Mouse (Mus musculus) liver, embryonic 14.5 days (tissue): ENCODE measurements at regions not wholly inside any gene's neighbourhood (a gene's known extent, or its start where the extent isn't known, plus 50 kb on each side); places are given as distances from the start of the nearest gene placed in this dataset.

ENCODE experiments used
- ATAC-seq: fragments of 200-750 bp; cut with Nextera tagmentation; 2 replicates; pipeline ENCODE4 v1.8.0; 2017; ENCODE audit warnings: moderate number of reproducible peaks, mild to moderate bottlenecking, moderate library complexity; ENCODE audit not compliant: insufficient read depth
- DNase-seq, 3 experiments: peaks; one replicate each; pipeline ENCODE4 v3.0.0-alpha.2; 2012 to 2013; ENCODE audit warnings: low read depth in 3 of 3, low spot score in 3 of 3
- H3K27ac ChIP-seq: fragments of 300-500 bp; sonication (generic); 2 replicates; pipeline ENCODE4 v1.5.1; 2014; ENCODE audit warnings: moderate library complexity, mild to moderate bottlenecking, control low read depth, inconsistent platforms
- H3K27me3 ChIP-seq: fragments of 300-500 bp; sonication (generic); 2 replicates; pipeline ENCODE4 v1.6.1; 2014; ENCODE audit warnings: mild to moderate bottlenecking, low read length, moderate library complexity; ENCODE audit not compliant: control insufficient read depth, insufficient read depth
- H3K36me3 ChIP-seq: fragments of 300-500 bp; sonication (generic); replicated peaks from 2 replicates; pipeline ENCODE4 v1.6.1; 2014; ENCODE audit warnings: low read depth; ENCODE audit not compliant: control insufficient read depth, insufficient read depth
- H3K4me1 ChIP-seq, 2 experiments: fragments of 200-500 bp in 1 of 2; fragments of 300-500 bp in 1 of 2; sonication (generic) in 1 of 2; replicated peaks; 2 replicates each; pipeline ENCODE4 v1.6.1; 2012 to 2014; ENCODE audit warnings: antibody characterized with exemption in 1 of 2, inconsistent platforms in 1 of 2, low read length in 1 of 2; ENCODE audit not compliant: control insufficient read depth in 2 of 2, insufficient read depth in 2 of 2
- H3K4me2 ChIP-seq: fragments of 300-500 bp; sonication (generic); 2 replicates; pipeline ENCODE4 v1.6.1; 2014; ENCODE audit warnings: low read depth, mild to moderate bottlenecking, control low read depth, moderate library complexity
- H3K4me3 ChIP-seq, 2 experiments: fragments of 200-500 bp in 1 of 2; fragments of 300-500 bp in 1 of 2; sonication (generic) in 1 of 2; 2 replicates each; pipeline ENCODE4 v1.5.1; 2012 to 2014; ENCODE audit warnings: low read depth in 2 of 2, low read length in 2 of 2, mild to moderate bottlenecking in 2 of 2, control low read depth in 1 of 2, inconsistent platforms in 1 of 2, moderate library complexity in 1 of 2; ENCODE audit not compliant: insufficient read depth in 1 of 2
- H3K9ac ChIP-seq: fragments of 300-500 bp; sonication (generic); replicated peaks from 2 replicates; pipeline ENCODE4 v1.6.1; 2014; ENCODE audit warnings: mild to moderate bottlenecking, control low read depth, moderate library complexity
- H3K9me3 ChIP-seq: fragments of 300-500 bp; sonication (generic); 2 replicates; pipeline ENCODE4 v1.6.1; 2016; ENCODE audit warnings: low read length, mixed read lengths; ENCODE audit not compliant: control insufficient read depth
- CTCF ChIP-seq: IDR thresholded peaks from 2 replicates; pipeline ENCODE4 v1.5.1; 2016; ENCODE audit warnings: antibody characterized with exemption, low read depth, control low read depth
- EP300 ChIP-seq: IDR thresholded peaks from 2 replicates; pipeline ENCODE4 v1.6.1; 2016; ENCODE audit warnings: antibody characterized with exemption, low read depth
- WGBS: fragments of 180-500 bp; shearing (Covaris S2); extraction: QIAGEN DNeasy Blood & Tissue Kit; methylation state at CpG from one replicate; pipeline ENCODE4 v1.1.7; 2014; ENCODE audit not compliant: insufficient replicate concordance; 5-methylcytosine and 5-hydroxymethylcytosine counted together

GRCm38 (mm10) chr15:64480625-64481024 lies 336.9 kb upstream of the Gm21798 start:
- ATAC-seq (no peak), DNase-seq (no peak)
- Histone ChIP-seq H3K9me3 (no peaks in the 10 kb centered on the region), H3K4me3 (no peak overlapping the region), H3K27me3 (no peaks in the 10 kb centered on the region), H3K27ac (no peak overlapping the region), H3K4me2 (no peak overlapping the region), H3K9ac (no peak overlapping the region), H3K36me3 (no peaks in the 10 kb centered on the region), H3K4me1 (no peaks in the 10 kb centered on the region)
- WGBS: 57% methylated on average over 6 of the region's 6 CpGs
- no peak for TF ChIP-seq EP300
- TF ChIP-seq CTCF: no peak

DNA sequence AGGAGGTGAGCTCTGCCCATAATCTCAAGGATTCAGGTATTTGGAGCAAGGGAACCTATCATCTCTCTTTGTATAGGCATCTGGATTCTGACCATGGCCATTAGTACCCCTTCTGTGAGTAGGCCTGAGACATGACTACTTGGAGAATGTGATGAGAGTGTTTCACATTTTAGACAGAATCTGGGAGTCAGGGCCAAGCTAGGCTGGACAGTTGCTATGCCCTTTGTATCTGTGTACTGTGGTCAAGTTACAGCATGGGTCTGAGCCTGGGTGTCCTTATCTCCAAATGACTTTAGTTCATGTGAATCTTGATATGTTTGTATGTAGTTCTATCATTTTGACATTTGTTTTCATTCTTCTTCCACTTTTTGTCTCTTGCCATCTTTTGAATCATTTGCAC lies 336.3 kb upstream of the Gm21798 start:
- no peak for TF ChIP-seq EP300
- TF ChIP-seq CTCF: no peak
- no peak overlapping the region for H3K4me3 ChIP-seq
- no peaks in the 10 kb centered on the region for H3K27me3 ChIP-seq
- ATAC-seq (no peak), DNase-seq (no peak)
- H3K9ac ChIP-seq: no peak overlapping the region
- H3K4me2 ChIP-seq: no peak overlapping the region
- H3K9me3 ChIP-seq: no peaks in the 10 kb centered on the region
- no peaks in the 10 kb centered on the region for H3K36me3 ChIP-seq
- H3K4me1 ChIP-seq: no peaks in the 10 kb centered on the region
- no peak overlapping the region for H3K27ac ChIP-seq

- no peak overlapping the region for H3K4me2 ChIP-seq
- H3K9ac ChIP-seq: no peak overlapping the region
- H3K36me3 ChIP-seq: no peaks in the 10 kb centered on the region
- TF ChIP-seq EP300: no peak
- TF ChIP-seq CTCF: no peak
- H3K27me3 ChIP-seq: no peaks in the 10 kb centered on the region
- no peaks in the 10 kb centered on the region for H3K4me1 ChIP-seq
- H3K4me3 ChIP-seq: no peak overlapping the region
- H3K27ac ChIP-seq: no peak overlapping the region
- ATAC-seq (no peak), DNase-seq (no peak)
- no peaks in the 10 kb centered on the region for H3K9me3 ChIP-seq
- 62% methylated on average over 5 of the region's 5 CpGs for WGBS
Observed at GRCm38 (mm10) chr15:64482960-64483359, 334.5 kb upstream of the Gm21798 start.

GRCm38 (mm10) chr15:64487801-64488200 lies 329.7 kb upstream of the Gm21798 start:
- H3K27me3 ChIP-seq: no peaks in the 10 kb centered on the region
- DNase-seq: no peak
- ATAC-seq: no peak
- 5% methylated on average over 2 of the region's 3 CpGs for WGBS
- no peak overlapping the region for H3K9ac ChIP-seq
- no peaks in the 10 kb centered on the region for H3K4me1 ChIP-seq
- TF ChIP-seq CTCF: no peak
- TF ChIP-seq EP300: no peak
- H3K4me3 ChIP-seq: no peak overlapping the region
- H3K27ac ChIP-seq: no peak overlapping the region
- no peaks in the 10 kb centered on the region for H3K36me3 ChIP-seq
- H3K4me2 ChIP-seq: no peak overlapping the region
- H3K9me3 ChIP-seq: no peaks in the 10 kb centered on the region

DNA sequence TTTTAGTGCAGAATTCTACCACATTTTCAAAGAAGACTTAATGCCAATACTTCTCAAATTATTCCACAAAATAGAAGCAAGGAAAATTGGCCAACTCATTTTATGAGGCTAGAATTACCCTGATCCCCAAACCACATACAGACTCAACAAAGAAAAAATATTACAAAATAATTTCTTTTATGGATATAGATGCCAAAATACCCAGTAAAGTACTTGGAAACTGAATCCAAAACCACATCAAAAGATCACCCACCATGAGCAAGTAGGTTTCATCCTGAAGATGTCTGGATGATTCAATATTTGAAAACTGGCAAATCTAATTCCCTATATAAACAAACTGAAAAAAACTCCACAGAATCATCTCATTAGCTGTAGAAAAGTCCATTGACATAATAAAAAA lies 316.7 kb upstream of the Gm21798 start:
- ATAC-seq: no peak
- no peaks in the 10 kb centered on the region for H3K27me3 ChIP-seq

GRCm38 (mm10) chr15:64501479-64501878 lies 316.0 kb upstream of the Gm21798 start:
- Histone ChIP-seq H3K4me3 (no peak overlapping the region), H3K9ac (no peak overlapping the region), H3K27me3 (no peaks in the 10 kb centered on the region), H3K36me3 (no peaks in the 10 kb centered on the region), H3K4me2 (no peak overlapping the region), H3K27ac (no peak overlapping the region), H3K4me1 (no peaks in the 10 kb centered on the region), H3K9me3 (no peaks in the 10 kb centered on the region)
- TF ChIP-seq EP300 (no peak), CTCF (no peak)
- 34% methylated on average over 1 of the region's 1 CpGs for WGBS
- no peak for ATAC-seq
- no peak for DNase-seq

More for the DNA sequence above, 316.7 kb upstream of the Gm21798 start:
- Histone ChIP-seq H3K9me3 (no peaks in the 10 kb centered on the region), H3K4me2 (no peak overlapping the region), H3K36me3 (no peaks in the 10 kb centered on the region), H3K27ac (no peak overlapping the region), H3K4me1 (no peaks in the 10 kb centered on the region), H3K9ac (no peak overlapping the region), H3K4me3 (no peak overlapping the region)
- TF ChIP-seq EP300 (no peak), CTCF (no peak)
- DNase-seq: no peak
